8 mouse cellular contexts compared by ENCODE assay signal in the genomic region with DNA sequence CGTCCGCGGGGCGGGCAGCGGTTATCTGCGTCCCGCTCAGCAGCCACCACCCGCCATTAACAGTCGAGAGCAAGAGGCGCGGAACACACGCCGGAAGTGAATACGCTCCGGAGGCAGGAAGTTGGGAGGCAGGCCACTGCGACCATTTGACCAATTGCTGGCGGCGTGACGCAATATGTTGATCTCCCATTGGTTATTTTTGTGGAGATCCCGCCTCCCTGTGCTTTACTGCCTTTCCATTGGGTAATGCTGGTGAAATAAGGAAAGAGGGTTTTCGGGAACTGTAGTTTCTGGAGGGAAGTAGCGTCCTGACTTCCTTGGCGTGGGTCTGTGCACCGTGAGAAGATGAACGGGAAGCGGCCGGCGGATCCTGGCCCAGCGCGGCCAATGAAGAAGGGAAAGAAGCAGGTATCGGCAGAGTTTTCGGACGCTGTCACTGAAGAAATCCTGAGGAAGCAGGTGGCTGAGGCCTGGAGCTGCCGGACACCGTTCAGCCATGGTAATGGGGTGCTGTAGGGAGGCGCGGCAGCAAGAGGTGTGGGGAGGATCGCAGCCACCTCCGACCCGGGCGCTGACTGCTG. TPM values are rescaled to one million over a fixed set of nuclear protein-coding genes. Genes with fewer than 3 reads are reported as not detected.
A peak's percentile ranks its signal among the peaks of the same experiment; 100 is the strongest.
DNase-seq lines count a peak whose midpoint lies in the region; ATAC-seq lines count a peak whose summit lies in the region.

A gene (minus strand): TSS at position 88 of the 581 bp plus-strand sequence.
A gene (plus strand): TSS at position 255 of the 581 bp plus-strand sequence.

- peak; percentile 99 for DNase-seq in adipocyte (ENCODE audit: low spot score)
- peak; percentile 98 for DNase-seq in embryo, embryonic 10 days (ENCODE audit: low spot score)
- DNase-seq in gastrocnemius, postnatal 10 days = peak; percentile 85
- DNase-seq in induced T-regulatory cell, adult 2 months (ENCODE audit: low read depth) = peak; percentile 100
- peak; percentile 95 to 98 for DNase-seq in left cerebral cortex, adult 9 months (ENCODE audit: low spot score in 2 of 2)
- peak; percentile 90 for DNase-seq in right cerebral cortex, postnatal 14 days
- peak; percentile 90 to 92 for DNase-seq in urinary bladder, postnatal 36 days (ENCODE audit: low spot score in 2 of 2)

- peak; percentile 92 for ATAC-seq in megakaryocyte progenitor cell, adult 5-6 weeks (replicated peaks; ENCODE audit: poor library complexity)

RNA-seq across cellular contexts. Expression of the first gene that starts in this region (rescaled TPM):
- total RNA-seq in gastrocnemius, postnatal 10 days (2021) = 10 to 100 TPM; 25.9 to 28.3 TPM
- total RNA-seq in megakaryocyte progenitor cell, adult 5-6 weeks (2015) = 112 and 114 TPM in 2 replicates
- total RNA-seq in megakaryocyte progenitor cell, adult 5-6 weeks (2017) = 119 and 122 TPM in 2 replicates

RNA-seq across cellular contexts. Expression of the second gene that starts in this region (rescaled TPM):
- 10 to 100 TPM; 17.2 to 17.6 TPM for total RNA-seq in gastrocnemius, postnatal 10 days (2021)
- 21.7 and 26.8 TPM in 2 replicates for total RNA-seq in megakaryocyte progenitor cell, adult 5-6 weeks (2015)
- total RNA-seq in megakaryocyte progenitor cell, adult 5-6 weeks (2017) = 18.1 and 19.6 TPM in 2 replicates

Comparison
In these comparisons a context has a peak if more than half of its experiments do, and no peak if none do; other contexts are left out.
1. Peak in every context shown above with its lines: DNase-seq and ATAC-seq.